Mouse (Mus musculus): Measurements from ENCODE around the gene Tmem238.

DNA sequence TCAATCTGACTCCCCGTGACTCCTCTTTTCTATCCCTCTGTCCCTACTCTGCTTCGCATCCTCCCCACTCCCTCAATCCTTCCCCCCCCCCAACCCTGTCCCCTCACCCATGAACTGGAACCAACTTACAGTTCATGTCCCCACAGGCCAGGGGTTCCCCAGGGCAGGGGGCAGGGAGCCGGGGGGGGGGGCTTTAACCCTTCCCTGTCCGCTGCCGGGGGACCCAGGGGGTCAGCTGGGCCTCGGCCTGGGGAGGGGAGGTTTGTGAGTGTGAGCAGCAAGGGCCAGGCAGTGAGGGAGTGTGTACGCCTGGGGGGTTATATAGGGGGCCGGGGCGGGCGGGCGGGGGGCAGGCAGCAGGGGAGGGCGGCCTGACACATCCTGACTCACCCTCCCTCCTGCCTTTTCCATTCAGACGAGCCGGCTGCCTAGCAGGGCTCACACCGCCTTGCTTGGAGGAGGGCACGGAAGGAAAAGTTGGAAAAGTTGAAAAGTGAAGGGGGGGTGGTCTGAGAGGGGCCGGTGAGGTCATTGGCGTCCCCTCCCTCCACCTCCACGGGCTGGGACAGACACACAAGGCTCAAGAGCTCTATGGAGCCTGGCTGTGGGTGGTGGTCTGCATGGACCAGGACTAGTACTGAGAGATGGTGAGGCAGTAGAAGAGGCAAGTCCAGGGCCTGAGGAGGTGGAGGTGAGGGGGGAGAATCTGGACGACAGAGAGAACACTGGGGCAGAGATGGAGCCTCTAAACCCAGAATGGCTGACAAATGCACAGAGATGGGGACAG lies 11.4 kb downstream of the Tmem238 start:
- TF ChIP-seq CTCF (conservative IDR thresholded peaks at IDR 0.05; ENCODE audit: low read length) = no peak
- TF ChIP-seq NANOG (IDR thresholded peaks at IDR 0.05; ENCODE audit: borderline replicate concordance, low read length) = no peak
- TF ChIP-seq POU5F1 (IDR thresholded peaks at IDR 0.05; ENCODE audit: borderline replicate concordance, low read length) = no peak

Data from E14TG2a.4 (cell line).